Mouse (Mus musculus): ENCODE results near the gene Csnk1e.
"Not testable (repeated sequence)": the region's sequence is repeated elsewhere in the genome, so short reads cannot be mapped to it uniquely, and the experiment has no call there.

The Csnk1e gene

GRCm38 (mm10) chr15:79455106-79455810, at the start of gene Csnk1e:
Gene Csnk1e, minus strand, starts transcription at chr15:79455566.
- peak; percentile 87 for DNase-seq

- no peak for DNase-seq
Observed at GRCm38 (mm10) chr15:79504707-79505452, 49.5 kb upstream of the Csnk1e start, which contains the start of gene Kcnj4. Gene Kcnj4, minus strand, starts transcription at chr15:79505241.

DNA sequence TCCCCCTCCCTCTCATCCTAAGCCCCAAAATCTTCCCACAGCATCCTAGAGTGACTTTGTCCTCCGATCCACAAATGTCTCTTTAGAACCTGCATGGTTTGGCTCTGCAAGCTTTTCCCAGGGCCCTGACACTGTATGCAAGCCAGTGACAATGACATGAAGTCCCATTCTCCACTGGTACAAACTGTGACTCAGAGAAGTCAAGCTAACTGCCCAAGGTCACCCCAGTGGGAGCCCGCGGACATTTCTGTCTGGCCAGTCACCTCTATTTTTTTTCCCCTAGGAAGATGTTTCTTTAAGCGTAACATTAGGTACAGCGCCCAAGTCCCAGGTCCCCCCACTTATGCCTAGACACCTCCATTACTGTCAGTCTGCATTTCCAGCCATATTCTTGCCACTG, 48.1 kb upstream of the Csnk1e start:
- DNase-seq, result no peak

DNA sequence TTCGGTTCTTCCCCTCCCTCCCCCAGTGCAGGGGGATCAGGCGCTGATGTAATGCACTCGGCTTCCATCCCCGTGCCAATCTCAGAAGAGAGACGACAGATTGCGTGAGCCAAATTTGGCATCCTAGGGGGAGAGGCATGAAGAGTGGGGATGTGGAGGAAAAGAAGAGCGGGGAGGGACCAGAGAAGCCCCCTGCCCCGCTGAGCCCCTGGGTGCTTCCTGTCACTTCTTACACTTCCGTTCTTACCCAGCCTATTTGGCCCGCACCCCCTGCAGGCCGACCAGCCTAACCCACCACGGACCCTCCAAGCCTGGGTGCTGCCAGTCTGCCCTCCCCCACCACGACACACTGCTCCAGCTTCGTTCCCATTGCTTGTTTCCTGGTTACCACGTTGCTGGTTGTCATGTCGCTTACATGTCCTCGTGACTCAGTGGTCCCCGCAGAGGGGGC, 47.5 kb upstream of the Csnk1e start:
- DNase-seq, result no peak

DNA sequence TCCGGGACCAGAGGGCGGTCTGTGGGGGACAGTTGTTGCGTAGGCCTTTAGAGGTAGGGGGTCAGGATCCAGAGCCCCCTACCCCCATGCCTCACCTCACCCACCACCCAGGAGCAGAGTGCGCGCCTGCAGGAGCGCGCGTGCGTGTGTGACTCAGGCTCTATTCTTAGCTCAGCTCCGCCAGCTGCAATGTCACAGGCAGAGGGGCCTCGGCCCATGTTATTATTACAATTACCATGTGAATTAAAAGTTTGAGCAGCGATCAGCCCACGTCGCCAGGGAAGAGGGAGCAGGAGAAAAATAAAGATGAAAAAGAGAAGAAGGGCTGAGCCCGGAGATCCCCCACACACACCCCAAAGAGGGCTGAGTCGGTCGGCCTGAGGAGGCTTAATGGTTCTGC, 44.7 kb upstream of the Csnk1e start:
- DNase-seq, result no peak

- DNase-seq, result no peak
Observed at GRCm38 (mm10) chr15:79493527-79493926, 38.2 kb upstream of the Csnk1e start.

- no peak for DNase-seq
Observed at GRCm38 (mm10) chr15:79489463-79489862, 34.1 kb upstream of the Csnk1e start.

- DNase-seq, result no peak
Observed at GRCm38 (mm10) chr15:79481181-79481688, 25.9 kb upstream of the Csnk1e start.

DNA sequence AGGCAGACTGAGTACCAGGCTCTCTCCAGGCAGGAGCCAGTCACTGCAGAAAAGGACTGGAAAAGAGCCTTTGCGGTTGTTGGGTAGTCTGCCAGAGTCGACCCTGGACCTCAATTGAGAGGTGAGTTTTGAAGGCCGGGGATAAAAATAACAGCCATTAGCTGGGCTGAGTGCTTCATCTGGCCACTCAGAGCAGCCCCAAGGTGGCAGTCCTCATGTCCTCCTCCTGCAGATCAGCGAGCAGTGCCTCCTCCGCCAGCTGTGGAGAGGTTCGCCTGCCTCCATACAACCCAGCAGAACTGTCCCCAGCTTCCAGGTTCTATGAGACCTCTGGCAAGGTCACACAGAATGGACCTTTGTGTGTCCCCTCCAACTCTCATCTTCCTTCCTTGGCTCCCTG, 21.9 kb upstream of the Csnk1e start:
- no peak for DNase-seq

GRCm38 (mm10) chr15:79473638-79474355, 18.4 kb upstream of the Csnk1e start:
- DNase-seq, result no peak

DNA sequence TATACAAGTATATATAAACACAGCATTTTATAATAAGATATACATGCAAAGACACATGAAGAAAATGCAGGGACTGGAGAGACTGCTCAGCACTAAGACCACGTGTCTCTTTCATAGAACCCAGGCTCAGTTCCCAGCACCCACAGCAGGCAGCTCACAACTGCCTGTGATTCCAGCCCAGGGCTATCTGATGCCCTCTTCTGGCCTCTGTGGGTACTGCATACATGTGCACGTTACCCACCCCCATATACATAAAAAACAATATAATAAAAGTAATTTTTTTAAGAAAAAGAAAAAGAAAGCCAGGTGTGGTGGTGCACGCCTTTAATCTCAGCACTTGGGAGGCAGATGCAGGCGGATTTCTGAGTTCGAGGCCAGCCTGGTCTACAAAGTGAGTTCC, 17.7 kb upstream of the Csnk1e start:
- no peak for DNase-seq

GRCm38 (mm10) chr15:79471095-79471494, 15.7 kb upstream of the Csnk1e start:
- DNase-seq, result no peak

- no peak for DNase-seq
Observed at GRCm38 (mm10) chr15:79470583-79470982, 15.2 kb upstream of the Csnk1e start.

DNA sequence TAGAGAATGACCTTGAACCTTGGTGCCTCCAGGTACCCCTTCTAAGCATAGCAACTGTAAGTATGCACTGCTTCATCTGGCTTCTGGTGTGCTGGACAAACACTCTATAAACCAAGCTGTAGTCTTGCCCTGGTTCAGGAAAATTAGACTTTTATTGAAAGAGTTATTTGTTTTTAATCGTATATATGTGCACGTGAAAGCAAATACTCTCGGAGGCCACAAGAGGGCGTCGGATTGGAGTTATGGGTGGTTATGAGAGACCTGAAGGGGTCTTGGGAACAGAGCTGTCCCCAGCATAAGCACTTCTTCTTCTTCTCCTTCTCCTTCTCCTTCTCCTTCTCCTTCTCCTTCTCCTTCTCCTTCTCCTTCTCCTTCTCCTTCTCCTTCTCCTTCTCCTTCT, 14.2 kb upstream of the Csnk1e start:
- no peak for DNase-seq

DNA sequence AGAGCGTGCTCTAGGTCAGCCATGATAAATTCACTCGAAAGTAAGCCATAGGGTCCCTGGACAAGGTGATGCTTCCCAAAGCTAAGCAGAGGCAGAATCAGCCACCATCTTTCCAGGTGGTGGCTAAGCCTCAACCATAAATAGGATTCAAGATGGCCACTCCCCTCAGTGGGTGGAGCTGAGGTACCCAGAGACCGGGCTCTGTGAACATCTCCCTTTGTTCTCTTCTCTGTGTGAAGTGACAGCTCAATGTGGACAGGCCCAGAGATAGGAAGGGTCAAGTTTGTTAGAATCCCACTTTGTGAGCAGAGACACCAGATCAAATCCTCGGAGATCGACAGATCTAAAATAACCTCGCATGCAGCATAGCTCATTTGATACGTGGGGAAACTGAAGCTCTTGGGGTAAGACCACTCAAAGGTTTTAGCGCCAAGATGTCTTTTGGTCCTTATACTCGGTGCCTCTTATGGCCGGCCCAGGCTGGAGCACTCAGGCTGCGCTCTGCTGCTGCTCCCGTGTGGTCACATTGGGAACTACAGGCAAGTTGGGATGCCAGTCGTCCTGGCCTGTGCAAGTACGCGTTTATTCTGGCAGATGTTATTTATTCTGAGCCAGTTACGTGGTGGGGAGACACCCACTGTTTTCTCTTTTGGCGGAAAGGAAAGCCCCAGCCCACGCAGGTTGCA, 11.4 kb upstream of the Csnk1e start:
- peak; percentile 93 for DNase-seq

DNA sequence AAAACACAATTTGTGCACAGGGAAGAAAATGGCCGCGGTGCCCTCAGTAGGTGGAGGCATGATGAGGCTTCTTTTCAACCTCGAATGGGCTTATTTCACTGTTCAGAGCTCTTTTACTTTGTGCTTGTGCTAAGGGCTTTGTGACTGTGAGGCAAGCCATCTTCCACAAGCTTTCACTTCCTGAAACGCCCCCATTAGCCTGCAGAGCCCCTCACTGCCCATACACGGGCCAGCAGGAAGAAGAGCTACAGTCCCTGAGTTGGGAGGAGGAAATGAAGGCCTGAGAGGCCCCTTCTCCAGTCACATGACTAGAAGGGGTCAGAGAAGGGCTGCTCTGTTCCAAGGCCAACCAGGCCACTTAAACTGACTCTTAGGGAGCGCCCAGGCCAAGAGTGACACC, 1.2 kb upstream of the Csnk1e start:
- DNase-seq, result no peak

GRCm38 (mm10) chr15:79456104-79456503, 738 bp upstream of the Csnk1e start:
- not testable (repeated sequence) for DNase-seq

DNA sequence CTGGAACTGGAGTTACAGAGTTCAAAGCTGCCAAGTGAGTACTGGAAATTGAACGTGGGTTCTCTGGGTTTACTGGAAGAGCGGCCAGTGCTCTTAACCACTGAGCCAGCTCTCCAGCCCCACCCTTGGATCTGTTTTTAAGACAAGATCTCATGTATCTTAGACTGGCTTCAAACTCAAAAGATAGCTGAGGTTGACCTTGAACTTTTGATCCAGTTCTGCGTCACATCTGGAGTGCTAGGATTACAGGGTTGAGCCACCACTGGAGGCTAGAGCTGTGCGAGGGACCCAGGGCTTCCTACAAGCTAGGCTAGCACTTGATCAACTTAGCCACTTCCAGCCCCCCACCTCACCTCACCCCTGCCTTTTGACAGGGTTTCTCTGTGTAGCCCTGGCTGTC, 1.5 kb downstream of the Csnk1e start:
- DNase-seq, result no peak

DNA sequence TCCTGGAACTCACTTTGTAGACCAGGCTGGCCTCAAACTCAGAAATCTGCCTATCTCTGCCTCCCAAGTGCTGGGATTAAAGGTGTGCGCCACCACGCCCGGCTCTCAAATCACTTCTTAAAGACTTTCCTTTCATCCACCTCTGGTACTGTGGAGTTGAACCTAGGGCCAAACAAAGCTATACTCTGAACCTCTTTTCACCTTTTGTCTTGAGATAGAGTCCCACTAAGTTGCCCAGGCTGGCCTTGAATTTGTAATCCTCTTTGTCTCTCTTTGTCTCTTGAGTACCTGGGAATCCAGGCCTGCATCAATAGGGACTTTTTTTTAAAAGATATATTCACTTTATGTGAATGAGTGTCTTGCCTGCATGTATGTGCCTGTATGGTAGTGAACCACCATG, 7.3 kb downstream of the Csnk1e start:
- DNase-seq, result no peak

- peak; percentile 50 for DNase-seq
Observed at GRCm38 (mm10) chr15:79445786-79446654, 9.3 kb downstream of the Csnk1e start.

- DNase-seq, result no peak
Observed at GRCm38 (mm10) chr15:79443856-79444410, 11.4 kb downstream of the Csnk1e start.
